Mouse (Mus musculus): ENCODE measurements at regions not wholly inside any gene's neighbourhood (a gene's known extent, or its start where the extent isn't known, plus 50 kb on each side); places are given as distances from the start of the nearest gene placed in this dataset.

DNA sequence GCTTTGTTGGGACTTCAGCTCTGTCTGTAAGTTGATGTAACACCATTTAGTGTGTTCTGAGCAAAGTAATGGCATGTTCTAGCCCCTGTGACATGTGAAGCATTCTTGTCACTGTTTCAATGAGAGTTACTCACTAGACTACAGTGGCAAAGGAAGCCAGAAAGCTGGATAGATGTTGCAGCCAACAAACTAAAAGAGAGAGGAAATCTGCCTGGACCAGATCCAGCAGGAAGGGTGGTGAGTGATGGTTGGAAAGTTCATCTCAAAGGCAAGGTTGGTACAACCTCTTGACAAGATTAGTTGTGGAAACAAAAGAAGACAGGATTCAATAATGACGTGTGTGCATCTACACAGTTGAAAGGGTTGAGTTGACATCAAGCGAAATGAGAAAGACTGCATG lies 83.9 kb downstream of the Npy start:
- TF ChIP-seq CTCF (IDR thresholded peaks at IDR 0.05; ENCODE audit: low read depth) (no peak), EP300 (optimal IDR thresholded peaks at IDR 0.05) (no peak)
